Mouse (Mus musculus) hindbrain, embryonic 13.5 days (tissue): Measurements from ENCODE around the gene Lpcat2. TPM values are rescaled to one million over a fixed set of nuclear protein-coding genes. Genes with fewer than 3 reads are reported as not detected.
"Not testable (repeated sequence)": the region's sequence is repeated elsewhere in the genome, so short reads cannot be mapped to it uniquely, and the experiment has no call there.

ENCODE experiments used
- ATAC-seq: fragments of 200-750 bp; cut with Nextera tagmentation; 2 replicates; pipeline ENCODE4 v1.8.0; 2017; ENCODE audit warnings: moderate TSS enrichment; ENCODE audit not compliant: low FRiP score
- H3K27ac ChIP-seq: fragments of 300-500 bp; sonication (generic); 2 replicates; pipeline ENCODE4 v1.5.1; 2015; ENCODE audit warnings: inconsistent platforms, mild to moderate bottlenecking, moderate library complexity
- H3K27me3 ChIP-seq: fragments of 300-500 bp; sonication (generic); 2 replicates; pipeline ENCODE4 v1.6.1; 2015; ENCODE audit warnings: mild to moderate bottlenecking, inconsistent platforms
- H3K36me3 ChIP-seq: fragments of 300-500 bp; sonication (generic); 2 replicates; pipeline ENCODE4 v1.6.1; 2015; ENCODE audit warnings: mild to moderate bottlenecking, inconsistent platforms
- H3K4me1 ChIP-seq: fragments of 300-500 bp; sonication (generic); replicated peaks from 2 replicates; pipeline ENCODE4 v1.6.1; 2015; ENCODE audit warnings: inconsistent platforms
- H3K4me2 ChIP-seq: fragments of 300-500 bp; sonication (generic); 2 replicates; pipeline ENCODE4 v1.6.1; 2015; ENCODE audit warnings: inconsistent platforms, mild to moderate bottlenecking, moderate library complexity
- H3K4me3 ChIP-seq: fragments of 300-500 bp; sonication (generic); 2 replicates; pipeline ENCODE4 v1.5.1; 2015; ENCODE audit warnings: mild to moderate bottlenecking, inconsistent platforms
- H3K9ac ChIP-seq: fragments of 300-500 bp; sonication (generic); 2 replicates; pipeline ENCODE4 v1.6.1; 2015; ENCODE audit warnings: mild to moderate bottlenecking, inconsistent platforms
- H3K9me3 ChIP-seq: fragments of 300-500 bp; sonication (generic); 2 replicates; pipeline ENCODE4 v1.6.1; 2016; ENCODE audit warnings: inconsistent platforms
- WGBS: fragments of 180-500 bp; shearing (Covaris S2); methylation state at CpG from one replicate; pipeline ENCODE4 v1.1.7; 2015; 5-methylcytosine and 5-hydroxymethylcytosine counted together
- polyA plus RNA-seq: library from polyadenylated mRNA; unstranded; fragments of >200 nt; fragmentation: Nextera tagmentation; extraction: Ambion mirVana; gene quantifications from 2 replicates; pipeline ENCODE4 v1.2.1, GENCODE M21; 2015

The Lpcat2 gene
- polyA plus RNA-seq, 1 experiment from 2014 or later: 11.3 TPM

DNA sequence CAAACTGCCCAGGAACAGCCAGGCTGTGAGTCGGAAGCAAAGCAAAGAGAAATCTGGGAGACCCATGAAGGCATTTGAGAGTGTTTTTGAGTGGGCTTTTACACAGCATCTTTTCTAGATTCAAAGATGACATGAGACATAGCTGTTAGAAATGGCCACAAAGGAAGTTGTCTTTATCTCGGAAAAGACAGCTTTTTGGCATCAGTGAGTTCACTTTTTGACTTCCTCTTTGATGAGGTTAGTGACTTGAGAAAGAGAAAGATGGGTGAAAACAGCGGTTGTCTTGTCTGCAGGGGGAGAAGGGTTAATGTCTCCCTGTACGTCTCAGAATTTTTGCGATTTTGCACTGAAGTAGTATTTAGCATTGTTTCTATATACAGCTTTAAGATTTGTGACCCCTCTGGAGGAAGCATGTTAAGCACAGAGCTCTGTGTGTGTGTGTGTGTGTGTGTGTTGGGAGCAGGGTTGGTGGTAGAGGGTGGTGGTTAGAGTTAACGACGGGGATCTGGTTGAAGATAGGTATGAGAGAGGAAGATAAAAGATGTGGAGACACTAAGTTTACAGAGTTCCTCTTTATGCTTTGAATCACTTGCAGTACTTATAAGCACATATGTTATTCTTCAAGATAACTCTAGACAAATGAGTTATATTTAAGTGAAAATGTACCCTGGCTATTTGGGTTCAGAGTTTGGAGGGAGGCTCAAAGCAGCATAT, 1.3 kb downstream of the Lpcat2 start:
- Histone ChIP-seq H3K4me2 (peak overlapping the region; percentile 73), H3K9me3 (no peaks in the 10 kb centered on the region), H3K9ac (peak overlapping the region; percentile 87; the same call in 1 of the 2 replicates), H3K36me3 (no peaks in the 10 kb centered on the region), H3K4me3 (peak overlapping the region; percentile 67), H3K4me1 (peaks cover 21% of the 10 kb centered on the region), H3K27me3 (peaks cover 24% of the 10 kb centered on the region), H3K27ac (no peak overlapping the region)
- ATAC-seq: no peak
- WGBS: 92% methylated on average over 7 of the region's 7 CpGs

- no peak for ATAC-seq
- H3K27ac ChIP-seq: no peak overlapping the region
- no peak overlapping the region for H3K4me3 ChIP-seq
- H3K4me1 ChIP-seq: peaks cover 14% of the 10 kb centered on the region
- H3K9ac ChIP-seq: no peak overlapping the region
- 87% methylated on average over 14 of the region's 14 CpGs for WGBS
- H3K9me3 ChIP-seq: no peaks in the 10 kb centered on the region
- H3K27me3 ChIP-seq: peaks cover 16% of the 10 kb centered on the region
- H3K36me3 ChIP-seq: no peaks in the 10 kb centered on the region
- no peak overlapping the region for H3K4me2 ChIP-seq
These were observed 3.5 kb downstream of the Lpcat2 start for GRCm38 (mm10) chr8:92858475-92859182.

DNA sequence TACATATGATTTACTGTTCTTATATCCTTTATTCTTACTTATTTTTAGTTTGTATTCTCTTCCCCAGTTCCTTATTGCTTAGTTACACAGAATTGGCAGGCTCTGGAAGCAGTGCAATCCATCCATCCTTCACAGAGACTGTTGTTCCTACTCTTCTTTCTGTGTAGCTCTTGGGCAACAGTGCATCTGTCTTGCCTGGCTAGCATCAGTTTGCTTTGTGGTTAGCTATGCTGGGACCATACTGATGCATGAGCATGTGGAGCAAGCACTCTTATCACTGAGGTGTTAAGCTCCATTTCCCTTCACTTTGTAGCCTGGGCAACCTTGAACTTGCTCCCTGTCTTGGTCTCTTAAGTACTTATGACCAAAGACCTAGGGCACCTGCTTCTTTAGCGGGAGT, 6.8 kb downstream of the Lpcat2 start:
- H3K27me3 ChIP-seq: no peaks in the 10 kb centered on the region
- no peak for ATAC-seq
- no peak overlapping the region for H3K9ac ChIP-seq
- H3K4me2 ChIP-seq: no peak overlapping the region
- no peak overlapping the region for H3K4me3 ChIP-seq
- H3K36me3 ChIP-seq: no peaks in the 10 kb centered on the region
- H3K27ac ChIP-seq: no peak overlapping the region
- H3K4me1 ChIP-seq: no peaks in the 10 kb centered on the region
- WGBS: 96% methylated on average over 1 of the region's 1 CpGs
- H3K9me3 ChIP-seq: no peaks in the 10 kb centered on the region

- Histone ChIP-seq H3K9me3 (no peaks in the 10 kb centered on the region), H3K4me1 (peaks cover 30% of the 10 kb centered on the region), H3K4me2 (no peak overlapping the region), H3K36me3 (no peaks in the 10 kb centered on the region), H3K27me3 (no peaks in the 10 kb centered on the region), H3K9ac (no peak overlapping the region), H3K27ac (0 out of 2 replicates have a peak overlapping the region, but pooled peaks have one; percentile 48), H3K4me3 (no peak overlapping the region)
- no peak for ATAC-seq
- WGBS: 22% methylated on average over 7 of the region's 7 CpGs
These were observed 15.1 kb downstream of the Lpcat2 start for GRCm38 (mm10) chr8:92870281-92870680.

- Histone ChIP-seq H3K4me2 (no peak overlapping the region), H3K27me3 (no peaks in the 10 kb centered on the region), H3K36me3 (no peaks in the 10 kb centered on the region), H3K4me1 (peaks cover 30% of the 10 kb centered on the region), H3K27ac (0 out of 2 replicates have a peak overlapping the region, but pooled peaks have one; percentile 19), H3K9ac (no peak overlapping the region), H3K9me3 (no peaks in the 10 kb centered on the region), H3K4me3 (no peak overlapping the region)
- 56% methylated on average over 10 of the region's 10 CpGs for WGBS
- ATAC-seq: no peak
These were observed 17.1 kb downstream of the Lpcat2 start for GRCm38 (mm10) chr8:92872063-92872759.

GRCm38 (mm10) chr8:92875795-92876194, 20.7 kb downstream of the Lpcat2 start:
- no peak overlapping the region for H3K27ac ChIP-seq
- no peaks in the 10 kb centered on the region for H3K27me3 ChIP-seq
- no peak overlapping the region for H3K9ac ChIP-seq
- 54% methylated on average over 10 of the region's 10 CpGs for WGBS
- ATAC-seq: no peak
- peaks cover 4% of the 10 kb centered on the region; the same call in 1 of the 2 replicates for H3K9me3 ChIP-seq
- H3K36me3 ChIP-seq: peaks cover 9% of the 10 kb centered on the region; the same call in 1 of the 2 replicates
- peaks cover 13% of the 10 kb centered on the region; the same call in 1 of the 2 replicates for H3K4me1 ChIP-seq
- H3K4me3 ChIP-seq: no peak overlapping the region
- H3K4me2 ChIP-seq: no peak overlapping the region

GRCm38 (mm10) chr8:92881247-92881646, 26.1 kb downstream of the Lpcat2 start:
- H3K9ac ChIP-seq: no peak overlapping the region
- no peak overlapping the region for H3K4me3 ChIP-seq
- no peak overlapping the region for H3K27ac ChIP-seq
- 75% methylated on average over 4 of the region's 4 CpGs for WGBS
- no peaks in the 10 kb centered on the region for H3K4me1 ChIP-seq
- no peak for ATAC-seq
- H3K27me3 ChIP-seq: no peaks in the 10 kb centered on the region
- peaks cover 4% of the 10 kb centered on the region; the same call in 1 of the 2 replicates for H3K9me3 ChIP-seq
- H3K36me3 ChIP-seq: peaks cover 9% of the 10 kb centered on the region; the same call in 1 of the 2 replicates
- no peak overlapping the region for H3K4me2 ChIP-seq

GRCm38 (mm10) chr8:92883771-92884170, 28.6 kb downstream of the Lpcat2 start:
- no peaks in the 10 kb centered on the region for H3K27me3 ChIP-seq
- no peak for ATAC-seq

GRCm38 (mm10) chr8:92892216-92892615, 37.1 kb downstream of the Lpcat2 start:
- H3K27ac ChIP-seq, H3K4me2 ChIP-seq, H3K9me3 ChIP-seq, H3K36me3 ChIP-seq, ATAC-seq, H3K27me3 ChIP-seq, H3K4me3 ChIP-seq, H3K9ac ChIP-seq, H3K4me1 ChIP-seq: not testable (repeated sequence)
- WGBS: 89% methylated on average over 3 of the region's 3 CpGs

More at GRCm38 (mm10) chr8:92883771-92884170, 28.6 kb downstream of the Lpcat2 start:
- Histone ChIP-seq H3K9me3 (peaks cover 4% of the 10 kb centered on the region; the same call in 1 of the 2 replicates), H3K4me1 (no peaks in the 10 kb centered on the region), H3K4me2 (no peak overlapping the region), H3K36me3 (peaks cover 9% of the 10 kb centered on the region; the same call in 1 of the 2 replicates), H3K4me3 (no peak overlapping the region), H3K27ac (no peak overlapping the region), H3K9ac (no peak overlapping the region)
- 88% methylated on average over 2 of the region's 2 CpGs for whole genome bisulfite sequencing

DNA sequence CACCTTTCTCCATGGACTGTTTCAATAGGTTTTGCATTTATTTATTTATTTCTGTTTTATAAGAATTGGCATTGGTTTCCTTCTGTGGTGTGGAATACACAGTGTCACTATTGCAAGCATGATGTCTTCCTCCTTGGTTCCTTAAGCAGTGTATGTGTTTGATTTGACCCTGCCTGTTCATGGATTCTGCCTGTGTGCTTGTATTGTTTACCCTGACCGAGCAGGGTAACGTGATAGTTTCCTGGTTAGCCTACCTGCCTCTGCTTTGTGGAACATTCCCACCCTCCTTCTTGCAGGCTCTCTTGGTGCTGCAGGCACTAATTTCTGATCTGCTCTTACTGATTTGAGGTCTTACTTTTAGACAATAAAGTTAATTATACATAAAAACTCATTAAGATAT, 38.7 kb downstream of the Lpcat2 start:
- ATAC-seq: no peak
- no peak overlapping the region for H3K4me2 ChIP-seq
- 89% methylated on average over 2 of the region's 2 CpGs for WGBS
- H3K4me1 ChIP-seq: peaks cover 3% of the 10 kb centered on the region; the same call in 1 of the 2 replicates
- H3K9ac ChIP-seq: no peak overlapping the region
- no peaks in the 10 kb centered on the region for H3K9me3 ChIP-seq
- no peak overlapping the region for H3K4me3 ChIP-seq
- no peaks in the 10 kb centered on the region for H3K27me3 ChIP-seq
- H3K27ac ChIP-seq: no peak overlapping the region
- H3K36me3 ChIP-seq: no peaks in the 10 kb centered on the region; the same call in 1 of the 2 replicates

- WGBS: 90% methylated on average over 7 of the region's 7 CpGs
- H3K4me1 ChIP-seq: peaks cover 3% of the 10 kb centered on the region; the same call in 1 of the 2 replicates
- ATAC-seq: no peak
These were observed 39.9 kb downstream of the Lpcat2 start for GRCm38 (mm10) chr8:92895053-92895452.

GRCm38 (mm10) chr8:92896056-92896455, 40.9 kb downstream of the Lpcat2 start:
- no peak overlapping the region for H3K9ac ChIP-seq
- H3K27ac ChIP-seq: no peak overlapping the region
- no peak overlapping the region for H3K4me2 ChIP-seq
- H3K9me3 ChIP-seq: no peaks in the 10 kb centered on the region
- WGBS: 71% methylated on average over 1 of the region's 1 CpGs
- H3K27me3 ChIP-seq: no peaks in the 10 kb centered on the region
- H3K4me3 ChIP-seq: no peak overlapping the region
- ATAC-seq: no peak
- H3K4me1 ChIP-seq: peaks cover 3% of the 10 kb centered on the region; the same call in 1 of the 2 replicates
- H3K36me3 ChIP-seq: no peaks in the 10 kb centered on the region

More at GRCm38 (mm10) chr8:92895053-92895452, 39.9 kb downstream of the Lpcat2 start:
- Histone ChIP-seq H3K4me2 (no peak overlapping the region), H3K27me3 (no peaks in the 10 kb centered on the region), H3K9me3 (no peaks in the 10 kb centered on the region), H3K36me3 (no peaks in the 10 kb centered on the region), H3K27ac (no peak overlapping the region), H3K9ac (no peak overlapping the region), H3K4me3 (no peak overlapping the region)
